Mouse (Mus musculus) adrenal gland, postnatal 36 days (tissue): ENCODE measurements around the gene Gm17428. TPM values are rescaled to one million over a fixed set of nuclear protein-coding genes. Genes with fewer than 3 reads are reported as not detected.
"Not testable (repeated sequence)": the region's sequence is repeated elsewhere in the genome, so short reads cannot be mapped to it uniquely, and the experiment has no call there.

Experiments
- DNase-seq, 2 experiments: peaks; one replicate each; pipeline ENCODE4 v3.0.0; 2021; ENCODE audit warnings: mixed read lengths in 1 of 2
- total RNA-seq, 2 experiments: library from RNA; stranded (reverse); gene quantifications; 2 replicates each; pipeline ENCODE4 v1.2.3; 2021

Gene Gm17428
- total RNA-seq, 2 experiments from 2014 or later, result not detected

DNA sequence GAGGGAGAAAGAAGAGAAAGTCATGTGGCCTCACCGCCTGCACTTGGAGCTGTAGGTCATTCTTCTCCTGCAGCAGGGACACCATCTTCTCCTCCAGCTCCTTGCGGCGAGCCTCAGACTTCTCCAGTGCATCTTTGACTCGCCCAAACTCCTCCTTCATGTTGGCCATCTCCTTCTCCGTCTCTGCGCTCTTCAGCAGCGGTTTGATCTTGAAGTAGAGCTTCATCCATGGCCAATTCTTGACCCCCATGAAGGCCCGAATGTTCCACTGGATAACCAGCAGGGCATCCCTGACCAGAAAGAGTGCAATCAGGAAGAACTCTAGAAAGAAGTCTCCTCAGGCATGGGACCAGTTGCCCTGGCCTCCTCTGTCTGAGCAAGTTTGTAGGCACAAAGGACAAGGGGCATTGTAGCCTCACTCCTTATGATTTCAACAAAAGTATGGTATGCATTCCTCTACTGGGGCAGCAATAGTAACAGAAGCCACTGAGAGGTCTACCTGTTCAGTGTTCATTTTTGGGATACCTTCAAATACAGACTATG is 23.0 kb upstream of the Gm17428 start:
- no peak for DNase-seq

DNA sequence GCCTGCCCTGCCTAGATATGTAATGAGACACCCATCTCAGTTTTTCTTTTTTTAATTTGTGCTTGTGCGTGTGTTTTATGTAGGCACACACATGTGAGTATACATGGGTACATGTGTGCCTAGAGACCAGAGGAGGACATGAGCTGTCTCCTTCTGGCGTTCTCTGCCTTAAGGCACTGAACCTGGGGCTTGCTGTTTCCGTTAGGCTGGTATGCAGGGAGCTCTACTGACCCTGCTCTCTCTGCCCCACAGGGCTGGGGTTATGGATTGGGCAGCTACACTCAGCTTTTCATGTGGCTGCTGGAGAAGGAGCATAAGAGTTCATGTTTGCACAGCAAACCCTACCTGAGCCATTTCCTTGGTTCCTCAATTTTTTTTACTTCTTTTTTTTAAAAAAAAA is 22.3 kb upstream of the Gm17428 start:
- no peak for DNase-seq

DNA sequence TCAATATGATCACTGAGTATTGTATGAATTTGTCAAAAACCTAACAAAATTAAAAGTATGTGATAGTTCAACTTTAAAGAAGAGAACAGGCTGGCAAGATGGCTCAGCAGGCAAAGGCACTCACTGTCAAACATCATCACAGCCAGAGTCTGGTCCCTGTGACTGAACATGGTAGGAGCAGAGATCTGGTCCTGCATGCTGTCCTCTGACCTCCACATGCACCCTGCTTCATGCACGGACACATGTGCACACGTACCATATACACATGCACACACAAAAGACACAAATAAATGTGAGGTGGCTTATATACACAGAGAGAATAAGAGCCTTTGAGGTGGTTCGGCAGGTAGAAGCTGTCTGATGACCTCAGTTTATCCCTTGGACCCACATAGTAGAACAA is 21.3 kb upstream of the Gm17428 start:
- no peak for DNase-seq

DNA sequence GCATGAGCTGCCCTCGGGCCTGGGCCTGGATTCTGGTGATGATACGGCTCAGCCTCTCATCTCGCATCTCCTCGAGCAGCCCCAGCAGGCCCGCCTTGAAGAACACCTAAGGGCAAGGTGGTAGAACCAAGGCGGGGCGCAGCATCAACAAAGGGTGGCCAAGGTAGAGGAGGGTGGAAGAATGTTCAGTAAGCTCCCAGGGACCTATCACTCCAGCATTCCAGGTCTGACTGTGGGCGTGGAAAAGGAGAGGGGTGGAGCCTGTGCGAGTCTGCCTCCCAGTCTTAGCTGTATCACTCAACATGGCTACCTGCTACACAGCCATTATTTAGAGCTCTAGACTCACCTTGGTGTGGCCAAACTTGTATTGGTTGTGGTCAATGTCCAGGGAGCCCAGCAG is 20.2 kb upstream of the Gm17428 start:
- no peak for DNase-seq

DNA sequence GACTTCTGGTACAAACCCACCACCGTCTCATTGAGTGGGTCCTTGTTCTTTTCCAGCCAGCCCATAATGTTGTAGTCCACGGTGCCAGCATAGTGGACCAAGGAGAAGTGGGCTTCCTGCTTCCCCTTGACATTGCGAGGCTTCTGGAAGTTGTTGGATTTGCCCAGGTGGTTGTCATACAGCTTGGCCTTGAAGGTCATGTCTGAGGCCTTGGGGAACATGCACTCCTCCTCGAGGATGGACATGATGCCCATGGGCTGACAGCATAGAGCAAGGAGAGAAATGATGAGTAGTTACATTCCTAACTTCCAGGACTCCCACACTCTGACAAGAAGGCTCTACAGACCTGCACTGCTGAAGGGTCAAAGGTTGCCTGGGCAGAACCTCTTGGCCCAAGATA is 18.2 kb upstream of the Gm17428 start:
- no peak for DNase-seq

DNA sequence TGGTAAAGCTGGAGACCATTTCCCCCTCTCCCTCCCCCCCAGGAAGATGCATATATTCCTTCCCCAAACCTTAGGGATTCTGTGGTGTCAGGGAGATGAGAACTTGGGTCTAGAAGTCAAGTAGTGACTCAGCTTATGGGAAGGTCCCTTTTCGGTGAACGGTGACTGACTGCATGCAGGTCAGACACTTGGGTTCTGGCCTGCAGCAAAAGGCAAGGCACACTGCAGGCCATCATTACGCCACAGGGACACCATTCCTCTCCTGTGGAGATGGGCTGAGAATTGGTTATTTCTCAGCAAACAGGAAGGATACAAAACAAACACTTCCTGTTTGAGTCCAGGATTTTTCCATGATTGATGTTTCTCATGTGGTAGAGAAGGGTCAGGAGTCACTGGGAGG is 17.5 kb upstream of the Gm17428 start:
- DNase-seq, result no peak

DNA sequence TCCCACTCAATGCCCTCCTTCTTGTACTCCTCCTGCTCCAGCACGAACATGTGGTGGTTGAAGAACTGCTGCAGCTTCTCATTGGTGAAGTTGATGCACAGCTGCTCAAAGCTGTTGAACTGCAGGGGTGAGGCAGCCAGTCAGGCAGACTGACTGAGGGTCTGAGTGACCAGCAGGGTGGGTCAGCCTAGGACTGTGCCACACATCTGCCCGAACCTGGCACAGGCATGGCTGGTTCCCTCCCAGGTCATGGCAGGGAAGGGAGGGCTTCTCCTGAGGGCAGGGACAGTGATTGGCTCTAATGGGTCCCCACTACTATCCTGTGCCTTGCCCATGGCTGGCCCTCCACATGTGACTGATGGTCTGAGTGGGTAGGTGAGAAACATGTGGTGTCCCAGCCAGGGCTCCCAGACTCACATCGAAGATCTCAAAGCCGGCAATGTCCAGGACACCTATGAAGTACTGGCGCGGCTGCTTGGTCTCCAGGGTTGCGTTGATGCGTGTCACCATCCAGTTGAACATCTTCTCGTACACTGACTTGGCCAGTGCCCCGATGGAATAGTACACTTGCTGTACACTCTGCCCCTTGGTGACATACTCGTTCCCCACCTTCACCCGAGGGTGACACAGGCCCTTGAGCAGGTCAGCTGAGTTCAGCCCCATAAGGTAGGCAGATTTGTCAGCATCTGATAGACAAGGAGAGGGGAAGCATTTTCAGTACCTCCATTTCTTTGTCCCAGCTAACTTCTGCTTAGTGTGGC is 16.7 kb upstream of the Gm17428 start:
- not testable (repeated sequence) for DNase-seq

DNA sequence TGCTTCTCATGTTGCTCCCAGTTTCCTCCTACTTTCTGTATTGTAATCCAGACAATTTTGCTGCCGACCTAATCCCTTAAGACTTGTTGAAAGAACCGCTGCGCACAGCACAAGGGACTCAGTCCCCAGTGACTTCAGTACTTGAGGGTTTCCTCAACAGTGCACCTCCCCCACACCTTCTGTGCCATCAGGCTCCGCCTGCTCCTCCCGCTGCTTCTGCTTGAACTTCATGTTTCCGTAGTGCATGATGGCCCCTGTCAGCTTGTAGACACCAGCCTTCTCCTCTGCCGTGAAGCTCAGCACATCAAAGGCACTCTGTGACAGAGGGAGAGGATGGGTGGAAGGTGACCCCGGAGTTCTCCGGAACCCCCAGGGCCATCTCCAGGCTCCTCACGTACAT is 16.0 kb upstream of the Gm17428 start:
- no peak for DNase-seq

DNA sequence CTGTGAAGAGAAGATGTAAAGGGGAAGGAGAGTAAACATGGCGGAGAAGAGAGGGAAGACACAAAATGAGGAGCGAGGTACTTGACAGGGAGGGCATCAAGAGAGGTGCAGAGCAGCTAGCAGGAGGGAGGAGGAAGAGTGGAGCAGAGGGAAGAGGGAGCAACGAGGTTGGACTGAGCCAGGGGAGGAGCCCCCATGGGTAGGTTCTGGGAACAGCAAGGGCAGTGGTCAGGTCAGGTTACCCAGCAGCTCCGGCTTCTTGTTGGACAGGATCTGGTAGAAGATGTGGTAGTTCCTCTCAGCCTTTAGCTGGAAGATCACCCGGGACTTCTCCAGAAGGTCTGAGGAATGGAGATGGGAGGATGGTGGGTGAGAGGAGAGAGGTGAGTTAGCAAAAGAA is 15.2 kb upstream of the Gm17428 start:
- DNase-seq, result no peak

DNA sequence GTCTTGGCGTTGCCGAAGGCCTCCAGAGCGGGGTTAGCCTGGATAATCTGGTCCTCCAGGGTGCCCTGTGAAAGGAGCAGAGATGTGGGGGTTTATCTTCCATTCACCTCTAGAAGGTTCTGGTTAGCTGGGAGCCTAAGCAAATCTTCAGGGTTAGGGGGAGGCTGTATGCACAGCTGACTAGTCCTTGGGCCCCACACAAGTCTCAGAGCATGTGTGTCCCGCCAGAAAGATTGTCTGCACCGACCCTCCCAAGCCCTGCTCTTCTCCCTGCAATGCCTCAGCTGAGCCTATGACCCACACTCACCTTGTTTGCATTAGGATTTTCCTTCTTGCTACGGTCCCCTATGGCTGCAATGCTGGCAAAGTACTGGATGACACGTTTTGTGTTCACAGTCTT is 14.0 kb upstream of the Gm17428 start:
- no peak for DNase-seq

DNA sequence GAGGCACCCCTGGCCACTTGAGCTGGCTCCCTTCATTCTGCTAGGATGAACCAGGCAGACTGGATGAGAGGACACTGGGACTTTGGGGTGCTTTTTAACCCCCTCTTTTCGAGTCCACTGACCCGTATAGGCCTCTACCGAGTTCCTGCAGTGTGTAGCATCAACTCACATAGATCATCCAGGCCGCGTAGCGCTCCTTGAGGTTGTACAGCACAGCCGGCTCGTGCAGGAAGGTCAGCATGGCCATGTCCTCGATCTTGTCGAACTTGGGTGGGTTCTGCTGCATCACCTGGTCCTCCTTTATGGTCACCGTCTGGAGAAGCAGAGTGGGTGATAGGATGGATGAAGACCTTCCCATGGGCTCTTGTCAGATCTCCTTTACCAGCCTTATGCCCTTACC is 13.0 kb upstream of the Gm17428 start:
- DNase-seq, result no peak

DNA sequence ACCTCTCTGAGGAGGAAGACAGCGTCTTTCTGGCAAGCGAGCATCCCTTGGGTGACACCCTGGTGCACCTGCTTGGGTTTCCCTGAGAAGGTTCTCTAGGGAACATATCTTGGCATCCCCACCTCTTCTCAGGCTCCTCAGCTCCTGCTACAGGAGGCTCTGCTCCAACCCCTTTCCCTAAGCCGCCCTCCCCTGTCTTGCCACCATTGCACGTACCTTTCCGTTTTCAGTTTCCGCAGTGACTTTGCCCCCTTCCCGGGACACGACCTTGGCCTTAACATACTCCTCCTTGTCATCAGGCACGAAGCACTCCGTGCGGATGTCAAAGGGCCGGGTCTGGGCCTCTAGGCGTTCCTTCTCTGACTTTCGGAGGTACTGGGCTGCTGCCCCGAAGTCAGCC is 11.7 kb upstream of the Gm17428 start:
- DNase-seq, result no peak

DNA sequence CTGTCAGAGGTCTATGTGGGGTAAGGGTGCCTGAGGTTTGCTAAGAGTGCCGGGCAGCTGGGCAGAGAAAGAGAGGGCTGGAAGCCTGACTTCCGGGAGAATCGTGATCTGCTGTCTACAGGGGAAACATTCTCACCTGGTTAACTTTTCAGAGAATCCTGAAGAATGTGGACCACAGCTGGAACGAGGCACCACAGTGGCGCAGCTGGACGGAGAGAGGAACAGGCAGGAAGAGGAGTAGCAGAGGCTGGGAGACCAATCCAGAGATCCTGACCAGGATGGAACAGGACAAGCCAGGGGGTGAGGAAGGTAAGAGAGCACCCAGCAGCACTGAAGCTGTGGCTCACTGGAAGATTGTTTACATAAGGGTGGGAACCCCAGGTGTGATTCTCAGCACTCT is 11.1 kb upstream of the Gm17428 start:
- DNase-seq, result no peak

DNA sequence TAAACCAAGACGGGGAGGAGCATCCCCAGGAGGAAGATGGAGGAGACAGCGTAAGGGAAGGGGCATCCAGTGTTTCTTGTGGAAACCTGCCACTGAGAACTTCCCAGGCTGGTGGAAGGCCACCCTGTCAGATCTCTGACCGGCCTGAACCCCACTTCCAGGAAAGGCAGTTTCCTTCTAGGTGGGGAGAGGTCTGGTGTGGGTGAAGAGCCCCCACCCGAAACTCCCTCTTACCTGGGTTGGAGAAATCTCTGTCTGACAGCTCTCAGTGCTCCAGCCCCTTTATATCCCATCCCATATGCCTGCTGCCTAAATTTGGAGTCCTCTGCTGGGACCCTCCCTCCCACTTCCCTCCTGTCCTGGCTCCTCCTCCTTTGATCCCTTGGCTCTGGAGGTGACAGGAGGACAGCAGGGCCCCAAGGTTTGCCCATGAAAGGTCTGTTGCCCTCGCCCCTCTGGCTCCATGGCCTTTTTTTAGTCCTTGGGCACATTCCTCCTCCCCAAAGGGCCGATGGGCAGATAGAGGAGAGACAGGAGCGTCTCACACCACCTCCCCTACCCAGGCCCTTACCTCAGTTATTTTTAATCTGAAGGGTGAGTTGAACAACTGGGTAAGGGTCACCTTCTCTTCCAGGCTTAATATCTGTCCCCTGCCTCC is 10.3 kb upstream of the Gm17428 start, which contains the start of gene Myh6:
Gene Myh6 (minus strand): TSS at position 608 of the 658 bp plus-strand sequence.
- DNase-seq, result no peak

DNA sequence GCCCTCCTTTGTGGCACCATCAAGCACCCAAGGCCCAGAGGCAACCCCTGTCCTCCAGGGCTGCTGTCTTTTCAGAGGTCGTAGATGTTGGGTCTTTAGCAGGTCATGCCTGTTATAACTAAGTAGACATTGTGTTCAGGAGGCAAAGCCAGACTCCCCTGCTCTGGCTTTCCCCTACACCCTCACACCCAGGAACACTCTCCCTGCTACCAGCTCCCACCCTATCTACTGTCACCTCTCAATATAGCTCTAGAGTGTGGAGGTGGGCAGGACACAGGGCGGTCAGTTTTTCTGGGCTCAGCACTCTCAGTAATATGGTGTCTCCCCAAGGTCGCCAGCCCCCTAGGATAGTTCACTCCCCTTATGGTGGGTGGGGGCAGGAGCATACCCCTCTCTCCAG is 8.9 kb upstream of the Gm17428 start:
- no peak for DNase-seq

DNA sequence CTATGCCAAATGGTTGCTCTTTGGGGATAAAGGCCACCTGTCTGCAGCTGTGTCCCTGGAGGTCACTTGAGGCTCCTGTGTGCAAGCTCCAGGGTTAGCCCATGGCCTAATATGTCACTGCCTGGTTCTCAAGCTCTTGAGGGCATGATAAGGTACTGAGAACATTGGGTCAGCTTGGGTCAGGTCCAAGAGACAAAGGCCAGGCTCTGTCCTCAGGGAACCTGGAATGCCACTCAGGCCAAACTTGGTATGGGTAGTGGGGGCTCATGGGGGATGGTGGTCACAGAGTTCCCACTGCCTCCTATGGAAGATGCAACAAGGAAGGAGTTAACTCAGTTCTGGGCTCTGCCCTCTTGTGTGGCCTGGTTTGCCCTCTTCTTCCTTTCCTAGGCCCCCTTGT is 8.4 kb upstream of the Gm17428 start:
- DNase-seq, result no peak

DNA sequence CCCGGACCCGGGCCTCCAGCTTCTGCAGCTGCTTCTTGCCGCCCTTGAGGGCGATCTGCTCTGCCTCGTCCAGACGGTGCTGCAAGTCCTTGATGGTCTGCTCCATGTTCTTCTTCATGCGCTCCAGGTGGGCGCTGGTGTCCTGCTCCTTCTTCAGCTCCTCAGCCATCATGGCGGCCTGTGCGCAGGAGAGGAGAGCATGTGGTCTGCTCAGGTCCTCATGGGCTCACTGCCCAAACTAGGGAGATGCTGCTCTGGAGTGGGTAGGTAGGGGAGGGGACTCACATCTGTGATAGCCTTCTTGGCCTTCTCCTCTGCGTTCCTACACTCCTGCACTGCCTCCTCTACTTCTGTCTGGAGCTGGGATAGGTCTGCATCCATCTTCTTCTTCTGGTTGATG is 3.9 kb upstream of the Gm17428 start:
- not testable (repeated sequence) for DNase-seq

DNA sequence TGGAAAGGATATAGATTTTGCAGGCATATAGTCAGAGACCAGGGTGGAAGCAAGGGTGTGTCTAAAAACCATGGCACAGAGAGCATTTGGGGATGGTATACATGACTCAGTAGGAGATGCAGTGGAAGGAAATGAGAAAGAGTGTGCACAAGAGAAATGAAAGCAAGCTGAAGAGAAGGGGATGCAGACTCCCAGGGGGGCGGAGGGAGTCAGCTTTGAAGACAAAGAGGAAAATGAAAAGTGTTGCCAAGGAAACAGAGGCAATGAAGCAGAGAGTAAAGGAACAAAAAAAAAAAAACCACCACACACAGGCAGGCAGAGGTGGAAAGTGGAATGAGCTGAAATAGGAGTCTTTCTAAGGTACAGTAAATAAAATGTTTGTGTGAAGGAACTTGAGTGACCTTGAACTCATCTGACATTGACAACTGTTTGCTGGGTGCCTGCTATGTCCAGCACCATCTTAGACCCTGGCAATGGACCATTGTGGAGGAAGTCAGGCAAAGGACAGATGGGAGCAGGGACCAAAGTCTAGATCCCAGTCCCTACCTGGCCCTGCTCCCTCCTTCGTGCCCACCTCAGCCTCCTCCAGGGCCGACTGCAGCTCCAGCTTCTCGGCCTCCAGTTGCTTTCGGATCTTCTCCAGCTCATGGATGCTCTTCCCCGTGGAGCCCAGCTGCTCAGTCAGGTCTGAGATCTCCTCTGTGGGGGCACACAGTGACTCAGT is 2.5 kb upstream of the Gm17428 start:
- no peak for DNase-seq

DNA sequence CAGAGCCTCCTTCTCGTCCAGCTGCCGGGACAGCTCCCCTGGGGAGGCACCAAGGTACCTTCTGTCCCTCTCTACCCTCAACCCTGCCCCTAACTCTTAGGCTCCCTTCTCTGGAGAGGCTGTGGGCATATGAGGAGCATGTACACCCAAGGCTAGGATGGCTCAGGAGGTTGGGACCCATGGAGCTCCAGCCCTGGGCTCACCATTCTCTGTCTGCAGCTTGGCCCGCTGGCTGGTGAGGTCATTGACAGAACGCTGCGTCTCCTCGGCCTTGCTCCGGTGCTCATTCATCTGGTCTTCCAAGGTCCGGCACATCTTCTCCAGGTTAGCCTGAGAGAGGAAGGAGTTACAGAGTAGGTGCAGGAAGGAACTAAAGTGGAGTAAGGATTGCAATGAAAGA is 1.9 kb downstream of the Gm17428 start:
- no peak for DNase-seq

DNA sequence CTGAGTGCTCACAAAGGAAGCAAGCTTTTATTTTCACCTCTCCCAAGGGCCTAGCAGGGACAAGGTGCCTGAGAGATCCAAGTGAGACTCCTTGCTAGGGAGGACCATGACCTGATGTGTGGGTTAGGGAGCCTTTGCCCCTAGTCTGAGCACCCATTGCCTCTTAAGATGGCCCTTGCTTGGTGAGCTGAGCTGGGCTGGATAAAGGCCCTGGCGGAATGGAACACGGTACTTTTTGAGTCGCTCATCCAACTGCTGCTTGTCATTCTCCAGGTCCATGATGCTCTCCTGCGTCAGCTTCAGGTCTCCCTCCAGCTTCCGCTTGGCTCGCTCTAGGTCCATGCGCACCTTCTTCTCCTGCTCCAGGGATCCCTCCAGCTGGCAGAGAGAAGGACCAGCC is 5.2 kb downstream of the Gm17428 start:
- DNase-seq, result no peak

DNA sequence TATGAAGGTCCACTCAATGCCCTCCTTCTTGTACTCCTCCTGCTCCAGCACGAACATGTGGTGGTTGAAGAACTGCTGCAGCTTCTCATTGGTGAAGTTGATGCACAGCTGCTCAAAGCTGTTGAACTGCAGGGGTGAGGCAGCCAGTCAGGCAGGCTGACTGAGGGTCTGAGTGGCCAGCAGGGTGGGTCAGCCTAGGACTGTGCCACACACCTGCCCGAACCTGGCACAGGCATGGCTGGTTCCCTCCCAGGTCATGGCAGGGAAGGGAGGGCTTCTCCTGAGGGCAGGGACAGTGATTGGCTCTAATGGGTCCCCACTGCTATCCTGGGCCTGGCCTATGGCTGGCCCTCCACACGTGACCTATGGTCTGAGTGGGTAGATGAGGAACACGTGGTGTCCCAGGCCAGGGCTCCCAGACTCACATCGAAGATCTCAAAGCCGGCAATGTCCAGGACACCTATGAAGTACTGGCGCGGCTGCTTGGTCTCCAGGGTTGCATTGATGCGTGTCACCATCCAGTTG is 11.7 kb downstream of the Gm17428 start:
- DNase-seq, result not testable (repeated sequence)

DNA sequence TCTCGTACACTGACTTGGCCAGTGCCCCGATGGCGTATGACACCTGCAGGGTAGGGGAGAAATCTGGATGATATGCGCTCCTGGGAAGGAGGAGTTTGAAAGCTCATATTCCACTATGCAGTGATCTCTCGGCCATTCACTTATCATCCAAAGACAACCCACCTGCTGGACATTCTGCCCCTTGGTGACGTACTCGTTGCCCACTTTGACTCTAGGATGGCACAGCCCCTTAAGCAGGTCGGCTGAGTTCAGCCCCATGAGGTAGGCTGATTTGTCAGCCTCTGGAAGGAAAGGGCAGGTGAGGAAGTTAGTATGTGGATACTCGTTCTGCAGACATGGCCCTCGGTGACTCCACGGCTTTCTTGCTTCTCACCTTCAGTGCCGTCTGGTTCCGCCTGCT is 12.1 kb downstream of the Gm17428 start:
- no peak for DNase-seq
